7 mouse cellular contexts compared by ENCODE assay signal in the genomic region with DNA sequence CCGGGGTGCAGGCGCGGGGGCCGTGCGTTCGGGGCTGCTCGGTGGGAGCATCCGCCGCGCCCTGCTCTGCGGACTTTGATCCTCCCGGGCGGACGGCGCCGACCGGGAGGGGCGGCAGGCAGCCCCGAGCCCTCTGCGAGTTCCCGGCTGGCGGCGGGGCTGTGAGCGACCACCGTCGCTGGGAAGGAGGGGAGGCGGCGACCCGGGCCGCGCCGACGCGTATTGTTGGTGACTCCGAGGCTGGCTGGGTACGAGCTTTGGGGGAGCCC. TPM values are rescaled to one million over a fixed set of nuclear protein-coding genes. Genes with fewer than 3 reads are reported as not detected.
DNase-seq lines count a peak whose midpoint lies in the region; ATAC-seq and TF ChIP-seq lines count a peak whose summit lies in the region.

No protein-coding gene starts in this region.

- H3K4me3 ChIP-seq in megakaryocyte, embryonic 14.5 days (replicated peaks) = peak overlapping the region; percentile 99
- peak overlapping the region; percentile 67 for H3K4me3 ChIP-seq in forebrain, embryonic 12.5 days (replicated peaks)
- H3K4me3 ChIP-seq in limb, embryonic 15.5 days = peak overlapping the region; percentile 85
- peak overlapping the region; percentile 83 for H3K4me3 ChIP-seq in stomach, postnatal 0 days (ENCODE audit: low read depth, low read length)

- no peak for ATAC-seq in megakaryocyte, adult 5-6 weeks (ENCODE audit: poor library complexity, severe bottlenecking)
- ATAC-seq in forebrain, embryonic 12.5 days (ENCODE audit: low FRiP score) = peak; percentile 53
- peak; percentile 31 for ATAC-seq in limb, embryonic 15.5 days (ENCODE audit: insufficient number of reproducible peaks, low FRiP score, low TSS enrichment, low read depth)
- ATAC-seq in stomach, postnatal 0 days (ENCODE audit: low FRiP score, low TSS enrichment) = peak; percentile 30
- no peak for ATAC-seq in erythroid progenitor cell, adult 5-6 weeks (replicated peaks; ENCODE audit: low FRiP score, poor library complexity, severe bottlenecking)

- H3K27me3 ChIP-seq in megakaryocyte, embryonic 14.5 days (replicated peaks) = no peaks in the 10 kb centered on the region
- peaks cover 62% of the 10 kb centered on the region for H3K27me3 ChIP-seq in forebrain, embryonic 12.5 days
- no peaks in the 10 kb centered on the region for H3K27me3 ChIP-seq in limb, embryonic 15.5 days
- no peaks in the 10 kb centered on the region for H3K27me3 ChIP-seq in stomach, postnatal 0 days (ENCODE audit: control insufficient read depth, insufficient read depth, low read length)

- peaks cover 5% of the 10 kb centered on the region for H3K36me3 ChIP-seq in megakaryocyte, embryonic 14.5 days (replicated peaks; ENCODE audit: low read length)
- no peaks in the 10 kb centered on the region for H3K36me3 ChIP-seq in forebrain, embryonic 12.5 days (replicated peaks)
- no peaks in the 10 kb centered on the region for H3K36me3 ChIP-seq in limb, embryonic 15.5 days
- no peaks in the 10 kb centered on the region for H3K36me3 ChIP-seq in stomach, postnatal 0 days (ENCODE audit: control insufficient read depth, insufficient read depth, low read length)

- TF ChIP-seq EP300 in stomach, postnatal 0 days (optimal IDR thresholded peaks at IDR 0.05) = no peak

- peaks cover 76% of the 10 kb centered on the region for H3K4me1 ChIP-seq in megakaryocyte, embryonic 14.5 days
- H3K4me1 ChIP-seq in forebrain, embryonic 12.5 days = peaks cover 40% of the 10 kb centered on the region
- H3K4me1 ChIP-seq in limb, embryonic 15.5 days = peaks cover 39% of the 10 kb centered on the region
- peaks cover 4% of the 10 kb centered on the region for H3K4me1 ChIP-seq in stomach, postnatal 0 days (replicated peaks; ENCODE audit: control insufficient read depth, insufficient read depth)

- H3K4me2 ChIP-seq in forebrain, embryonic 12.5 days = peak overlapping the region; percentile 97
- H3K4me2 ChIP-seq in limb, embryonic 15.5 days = peak overlapping the region; percentile 97
- peak overlapping the region; percentile 100 for H3K4me2 ChIP-seq in stomach, postnatal 0 days (replicated peaks; ENCODE audit: low read depth)

- no peaks in the 10 kb centered on the region for H3K9me3 ChIP-seq in megakaryocyte, embryonic 14.5 days
- H3K9me3 ChIP-seq in forebrain, embryonic 12.5 days = no peaks in the 10 kb centered on the region
- no peaks in the 10 kb centered on the region for H3K9me3 ChIP-seq in limb, embryonic 15.5 days
- H3K9me3 ChIP-seq in stomach, postnatal 0 days (ENCODE audit: control insufficient read depth, low read length) = no peaks in the 10 kb centered on the region

- under 1% methylated on average over 36 of the region's 36 CpGs for WGBS in forebrain, embryonic 12.5 days
- WGBS in limb, embryonic 15.5 days = under 1% methylated on average over 35 of the region's 36 CpGs
- WGBS in stomach, postnatal 0 days = under 1% methylated on average over 24 of the region's 36 CpGs

- H3K9ac ChIP-seq in forebrain, embryonic 12.5 days = peak overlapping the region; percentile 74
- peak overlapping the region; percentile 78 for H3K9ac ChIP-seq in limb, embryonic 15.5 days
- H3K9ac ChIP-seq in stomach, postnatal 0 days (ENCODE audit: low read length) = peak overlapping the region; percentile 84

- peak overlapping the region; percentile 59 for H3K27ac ChIP-seq in forebrain, embryonic 12.5 days
- peak overlapping the region; percentile 95 for H3K27ac ChIP-seq in limb, embryonic 15.5 days
- H3K27ac ChIP-seq in stomach, postnatal 0 days (replicated peaks) = peak overlapping the region; percentile 94

- peak; percentile 65 for DNase-seq in stomach, postnatal 0 days (ENCODE audit: low spot score)
- no peak for DNase-seq in spleen, postnatal 14 days (ENCODE audit: low spot score in 2 of 2)

- no peak for TF ChIP-seq CTCF in stomach, postnatal 0 days (IDR thresholded peaks at IDR 0.05; ENCODE audit: low read depth)

RNA-seq across cellular contexts. Expression of a gene that starts 48.7 kb away (rescaled TPM):
- 20.6 and 23.3 TPM in 2 replicates for polyA plus RNA-seq in megakaryocyte, embryonic 14.5 days (2012; ENCODE audit: insufficient read depth, low replicate concordance)
- 27.0 and 33.7 TPM in 2 replicates for total RNA-seq in megakaryocyte, adult 5-6 weeks (2015)
- 10.0 and 12.7 TPM in 2 replicates for total RNA-seq in megakaryocyte, adult 5-6 weeks (2017)
- polyA plus RNA-seq in forebrain, embryonic 12.5 days (2016; fragmentation: Nextera tagmentation; extraction: Ambion mirVana) = 4.1 and 5.3 TPM in 2 replicates
- 13.5 and 15.2 TPM in 2 replicates for polyA plus RNA-seq in limb, embryonic 15.5 days (2015; fragmentation: Nextera tagmentation; extraction: Ambion mirVana)
- 5.9 and 6.0 TPM in 2 replicates for polyA plus RNA-seq in stomach, postnatal 0 days (2015; fragmentation: Nextera tagmentation; extraction: Ambion mirVana)
- 15.5 and 26.4 TPM in 2 replicates for total RNA-seq in erythroid progenitor cell, adult 5-6 weeks (2015; ENCODE audit: low replicate concordance)
- total RNA-seq in erythroid progenitor cell, adult 5-6 weeks (2017; ENCODE audit: low replicate concordance) = 1.8 and 9.0 TPM in 2 replicates

Comparison
In these comparisons a context has a peak if more than half of its experiments do, and no peak if none do; other contexts are left out.
1. ATAC-seq: peak in forebrain, embryonic 12.5 days (single experiment), limb, embryonic 15.5 days (single experiment) and stomach, postnatal 0 days (single experiment); none in megakaryocyte, adult 5-6 weeks (single experiment) and erythroid progenitor cell, adult 5-6 weeks (single experiment).
2. Peak in every context shown above with its lines, with median percentiles within 50 percentile points of each other: H3K4me3 ChIP-seq, H3K27ac ChIP-seq, H3K4me2 ChIP-seq and H3K9ac ChIP-seq.